Mouse (Mus musculus) CH12.LX (cell line): ENCODE data around the gene 6330409D20Rik. TPM values are rescaled to one million over a fixed set of nuclear protein-coding genes. Genes with fewer than 3 reads are reported as not detected.

Experiments
- DNase-seq: peaks from one replicate; pipeline ENCODE4 v3.0.0-alpha.2; 2013; ENCODE audit errors: extremely low read depth
- H3K27ac ChIP-seq: 2 replicates; pipeline ENCODE4 v1.5.1; 2012; ENCODE audit warnings: low read depth, mild to moderate bottlenecking, control low read depth, moderate library complexity; ENCODE audit not compliant: insufficient read depth
- H3K27me3 ChIP-seq: replicated peaks from 2 replicates; pipeline ENCODE3; 2012; ENCODE audit warnings: inconsistent platforms
- H3K36me3 ChIP-seq, 2 experiments: replicated peaks in 1 of 2; 2 replicates each; pipeline versions ENCODE3 to v1.6.1; 2012; ENCODE audit warnings: inconsistent platforms in 1 of 2, low read length in 1 of 2, mild to moderate bottlenecking in 1 of 2, mixed read lengths in 1 of 2, moderate library complexity in 1 of 2; ENCODE audit not compliant: control insufficient read depth in 1 of 2, insufficient read depth in 1 of 2
- H3K4me1 ChIP-seq, 2 experiments: 2 replicates each; pipeline ENCODE4 v1.6.1; 2012; ENCODE audit warnings: inconsistent platforms in 1 of 2, moderate library complexity in 1 of 2; ENCODE audit not compliant: insufficient read depth in 2 of 2, control insufficient read depth in 1 of 2
- H3K4me2 ChIP-seq: 2 replicates; pipeline ENCODE4 v1.6.1; 2012; ENCODE audit warnings: low read depth, mild to moderate bottlenecking, control low read depth; ENCODE audit not compliant: poor library complexity, insufficient read depth, severe bottlenecking
- H3K4me3 ChIP-seq, 3 experiments: fragments of 150-350 bp in 1 of 3; sonication (generic) in 1 of 3; replicated peaks in 1 of 3; 2 replicates each; pipeline versions ENCODE3 to v1.5.1; 2011 to 2012; ENCODE audit warnings: low read depth in 2 of 3, low read length in 2 of 3, mild to moderate bottlenecking in 2 of 3, moderate library complexity in 2 of 3, control low read depth in 1 of 3, improper control_type of control experiment in 1 of 3, inconsistent platforms in 1 of 3, mixed read lengths in 1 of 3; ENCODE audit not compliant: poor library complexity in 1 of 3
- H3K79me2 ChIP-seq: replicated peaks from 2 replicates; pipeline ENCODE4 v1.6.1; 2012; ENCODE audit warnings: mild to moderate bottlenecking, moderate library complexity; ENCODE audit not compliant: control insufficient read depth, poor library complexity, insufficient read depth, severe bottlenecking; ENCODE audit errors: extremely low read depth
- H3K9ac ChIP-seq: 2 replicates; pipeline ENCODE4 v1.6.1; 2012; ENCODE audit warnings: low read depth, mild to moderate bottlenecking, control low read depth, moderate library complexity; ENCODE audit not compliant: insufficient read depth
- H3K9me3 ChIP-seq: replicated peaks from 2 replicates; pipeline ENCODE3; 2012; ENCODE audit warnings: low read length, inconsistent platforms, mixed read lengths
- BHLHE40 ChIP-seq: IDR thresholded peaks from 2 replicates; pipeline ENCODE4 v1.6.1; 2011; ENCODE audit warnings: mild to moderate bottlenecking, low read depth, low read length, improper control_type of control experiment
- CHD1 ChIP-seq: IDR thresholded peaks from 2 replicates; pipeline ENCODE4 v1.6.1; 2012; ENCODE audit warnings: low read depth, low read length, improper control_type of control experiment, inconsistent platforms
- CHD2 ChIP-seq: IDR thresholded peaks from 2 replicates; pipeline ENCODE4 v1.6.1; 2011; ENCODE audit warnings: low read length, improper control_type of control experiment
- CTCF ChIP-seq, 2 experiments: IDR thresholded peaks in 1 of 2; conservative IDR thresholded peaks in 1 of 2; 2 replicates each; pipeline ENCODE4 v1.5.1; 2011 to 2012; ENCODE audit warnings: low read depth in 2 of 2, low read length in 2 of 2, improper control_type of control experiment in 1 of 2, inconsistent platforms in 1 of 2, mild to moderate bottlenecking in 1 of 2, moderate library complexity in 1 of 2
- E2F4 ChIP-seq: IDR thresholded peaks from 2 replicates; pipeline ENCODE4 v1.6.1; 2011; ENCODE audit warnings: low read depth, low read length, improper control_type of control experiment; ENCODE audit not compliant: insufficient replicate concordance
- ELF1 ChIP-seq: IDR thresholded peaks from 2 replicates; pipeline ENCODE4 v1.6.1; 2014; ENCODE audit warnings: low read depth, mild to moderate bottlenecking, inconsistent platforms, low read length, improper control_type of control experiment
- GABPA ChIP-seq: IDR thresholded peaks from 2 replicates; pipeline ENCODE4 v1.6.1; 2012; ENCODE audit warnings: low read depth, low read length, improper control_type of control experiment, inconsistent platforms; ENCODE audit not compliant: insufficient replicate concordance
- HCFC1 ChIP-seq: IDR thresholded peaks from 2 replicates; pipeline ENCODE4 v1.6.1; 2012; ENCODE audit warnings: low read depth, mild to moderate bottlenecking, inconsistent platforms, low read length, improper control_type of control experiment
- IRF4 ChIP-seq: IDR thresholded peaks from 2 replicates; pipeline ENCODE4 v1.6.1; 2014; ENCODE audit warnings: low read depth, mild to moderate bottlenecking, inconsistent platforms, low read length, improper control_type of control experiment
- JUN ChIP-seq: IDR thresholded peaks from 2 replicates; pipeline ENCODE4 v1.6.1; 2011; ENCODE audit warnings: low read depth, mild to moderate bottlenecking, low read length, improper control_type of control experiment, moderate library complexity; ENCODE audit not compliant: insufficient read depth
- MAX ChIP-seq: IDR thresholded peaks from 2 replicates; pipeline ENCODE4 v1.6.1; 2011; ENCODE audit warnings: low read length, improper control_type of control experiment
- MAZ ChIP-seq: IDR thresholded peaks from 2 replicates; pipeline ENCODE4 v1.6.1; 2012; ENCODE audit warnings: low read depth, mild to moderate bottlenecking, inconsistent platforms, low read length, improper control_type of control experiment, moderate library complexity
- NELFE ChIP-seq: IDR thresholded peaks from 2 replicates; pipeline ENCODE4 v1.6.1; 2011; ENCODE audit warnings: low read depth, low read length, improper control_type of control experiment
- PAX5 ChIP-seq: IDR thresholded peaks from 2 replicates; pipeline ENCODE4 v1.6.1; 2012; ENCODE audit warnings: low read length, inconsistent platforms, mixed read lengths
- POLR2A ChIP-seq: IDR thresholded peaks from 2 replicates; pipeline ENCODE4 v1.6.1; 2011; ENCODE audit warnings: low read depth, mild to moderate bottlenecking, improper control_type of control experiment, low read length
- POLR2AphosphoS2 ChIP-seq: IDR thresholded peaks from 2 replicates; pipeline ENCODE4 v1.6.1; 2011; ENCODE audit warnings: low read depth, low read length, improper control_type of control experiment
- RAD21 ChIP-seq: IDR thresholded peaks from 2 replicates; pipeline ENCODE4 v1.6.1; 2011; ENCODE audit warnings: low read depth, mild to moderate bottlenecking, low read length, improper control_type of control experiment, moderate library complexity
- RCOR1 ChIP-seq: conservative IDR thresholded peaks from 2 replicates; pipeline ENCODE4 v1.6.1; 2012; ENCODE audit warnings: low read depth, mild to moderate bottlenecking, inconsistent platforms, low read length, improper control_type of control experiment
- SMC3 ChIP-seq: IDR thresholded peaks from 2 replicates; pipeline ENCODE4 v1.6.1; 2011; ENCODE audit warnings: low read depth, low read length, improper control_type of control experiment
- TBP ChIP-seq: conservative IDR thresholded peaks from 2 replicates; pipeline ENCODE4 v1.6.1; 2011; ENCODE audit warnings: low read depth, low read length, improper control_type of control experiment
- UBTF ChIP-seq: IDR thresholded peaks from 2 replicates; pipeline ENCODE4 v1.6.1; 2012; ENCODE audit warnings: low read depth, mild to moderate bottlenecking, inconsistent platforms, low read length, improper control_type of control experiment, moderate library complexity
- USF1 ChIP-seq: IDR thresholded peaks from 2 replicates; pipeline ENCODE4 v1.6.1; 2014; ENCODE audit warnings: low read depth, mild to moderate bottlenecking, inconsistent platforms, low read length, improper control_type of control experiment
- ZC3H11A ChIP-seq: IDR thresholded peaks from 2 replicates; pipeline ENCODE4 v1.6.1; 2012; ENCODE audit warnings: low read depth, mild to moderate bottlenecking, inconsistent platforms, low read length, improper control_type of control experiment
- dilution Hi-C: fragments of 300-500 bp; cut with MboI; formaldehyde crosslinking; loops from 2 replicates; pipeline ENCODE4 v1.14.3; 2020; ENCODE audit warnings: low sequenced_read_pairs; ENCODE audit not compliant: extremely low pct_unique_long_range_greater_than_20kb, extremely low pct_ligation_motif_present
- in situ Hi-C: fragments of 300-500 bp; cut with MboI; formaldehyde crosslinking; loops from 3 replicates; pipeline ENCODE4 v1.14.3; 2019; ENCODE audit warnings: low sequenced_read_pairs, low pct_ligation_motif_present, low pct_unique_long_range_greater_than_20kb, mixed read lengths
- polyA plus RNA-seq: library from polyadenylated mRNA; unstranded; fragments of >175 nt; gene quantifications from 2 replicates; pipeline ENCODE4 v1.2.1, GENCODE M21; 2012; ENCODE audit warnings: low read depth; ENCODE audit not compliant: insufficient read length
- total RNA-seq, 2 experiments: library from RNA; depleted of rRNA; stranded (reverse); fragments of 300-350 nt in 1 of 2; fragments of >200 nt in 1 of 2; gene quantifications; 2 replicates each; pipeline ENCODE4 v1.2.3; 2012 to 2014

Gene 6330409D20Rik
- total and polyA plus RNA-seq, 3 experiments = 0.46 TPM; not detected in 2

GRCm38 (mm10) chr2:32699680-32700079 is 41.1 kb downstream of the 6330409D20Rik start:
- TF ChIP-seq RCOR1 = no peak
- TF ChIP-seq SMC3 = no peak
- TF ChIP-seq RAD21 = no peak
- Histone ChIP-seq H3K4me3 (no peak overlapping the region), H3K4me2 (no peak overlapping the region), H3K27ac (no peak overlapping the region), H3K27me3 (no peaks in the 10 kb centered on the region), H3K36me3 (peaks cover 19 to 44% of the 10 kb centered on the region in 2 experiments), H3K9ac (no peak overlapping the region), H3K4me1 (peaks cover 0 to 15% of the 10 kb centered on the region in 2 experiments; a peak in 2 of 4 replicates), H3K9me3 (no peaks in the 10 kb centered on the region), H3K79me2 (no peaks in the 10 kb centered on the region)
- dilution Hi-C loops (no loop called here), in situ Hi-C loops (no loop called here)
- no peak for DNase-seq

- H3K4me1 ChIP-seq = peaks cover 8 to 38% of the 10 kb centered on the region in 2 experiments
- H3K9me3 ChIP-seq = no peaks in the 10 kb centered on the region
- H3K9ac ChIP-seq = no peak overlapping the region; the same call in 1 of the 2 replicates
- H3K27ac ChIP-seq = no peak overlapping the region
- H3K36me3 ChIP-seq = peaks cover 6 to 23% of the 10 kb centered on the region in 2 experiments
- in situ Hi-C loops (no loop called here), dilution Hi-C loops (no loop called here)
- TF ChIP-seq NELFE (no peak), RAD21 (no peak), CHD2 (no peak), POLR2AphosphoS2 (no peak), UBTF (no peak), CTCF (conservative IDR thresholded peaks at IDR 0.05 in 1 of 2, IDR thresholded peaks at IDR 0.05 in 1 of 2; ENCODE audit: low read depth in 2 of 2, low read length in 2 of 2) (no peak), USF1 (no peak), PAX5 (no peak), MAZ (no peak), CHD1 (no peak)
- H3K4me3 ChIP-seq = peak overlapping the region in 1 of 3 experiments; percentile 98
- DNase-seq = no peak
- peak overlapping the region; percentile 31; the same call in 1 of the 2 replicates for H3K4me2 ChIP-seq
- no peaks in the 10 kb centered on the region for H3K27me3 ChIP-seq
- H3K79me2 ChIP-seq = peaks cover 11% of the 10 kb centered on the region; the same call in 1 of the 2 replicates
Measured at GRCm38 (mm10) chr2:32694691-32695090, 46.1 kb downstream of the 6330409D20Rik start.

GRCm38 (mm10) chr2:32693823-32694411 is 46.9 kb downstream of the 6330409D20Rik start:
- Histone ChIP-seq H3K9me3 (no peaks in the 10 kb centered on the region), H3K4me2 (peak overlapping the region; percentile 93), H3K36me3 (peaks cover 6 to 27% of the 10 kb centered on the region in 2 experiments), H3K79me2 (peaks cover 11% of the 10 kb centered on the region; the same call in 1 of the 2 replicates), H3K4me3 (peak overlapping the region; percentile 70 to 98 (median 90)), H3K9ac (peak overlapping the region; percentile 64), H3K4me1 (peaks cover 11 to 44% of the 10 kb centered on the region in 2 experiments), H3K27ac (peak overlapping the region; percentile 18; the same call in 1 of the 2 replicates), H3K27me3 (no peaks in the 10 kb centered on the region)
- peak; percentile 98 for DNase-seq
- dilution Hi-C loops (no loop called here), in situ Hi-C loops (no loop called here)
- TF ChIP-seq POLR2A = peak; percentile 97
- TF ChIP-seq ZC3H11A = no peak
- 0 out of 2 replicates have a peak, but pooled peaks have one; percentile 10 for TF ChIP-seq USF1
- peak; percentile 92 for TF ChIP-seq MAX
- TF ChIP-seq PAX5 = no peak
- TF ChIP-seq CTCF (conservative IDR thresholded peaks at IDR 0.05 in 1 of 2, IDR thresholded peaks at IDR 0.05 in 1 of 2; ENCODE audit: low read depth in 2 of 2, low read length in 2 of 2) = peak in 1 of 2 experiments; percentile 80; a peak in 2 of 4 replicates
- peak; percentile 85 for TF ChIP-seq TBP
- TF ChIP-seq SMC3 = no peak
- TF ChIP-seq E2F4 = no peak
- no peak for TF ChIP-seq CHD2
- TF ChIP-seq RCOR1 = no peak; the same call in 1 of the 2 replicates
- peak; percentile 73 for TF ChIP-seq ELF1
- TF ChIP-seq BHLHE40 = peak; percentile 27; the same call in 1 of the 2 replicates
- no peak for TF ChIP-seq JUN
- no peak for TF ChIP-seq UBTF
- no peak for TF ChIP-seq IRF4
- no peak; the same call in 1 of the 2 replicates for TF ChIP-seq GABPA
- peak; percentile 90 for TF ChIP-seq NELFE
- TF ChIP-seq HCFC1 = peak; percentile 89
